Mouse (Mus musculus) limb, embryonic 10.5 days (tissue): ENCODE measurements around the gene Opn1sw. TPM values are rescaled to one million over a fixed set of nuclear protein-coding genes. Genes with fewer than 3 reads are reported as not detected.
"Not testable (repeated sequence)": the region's sequence is repeated elsewhere in the genome, so short reads cannot be mapped to it uniquely, and the experiment has no call there.

Source experiments
- DNase-seq: peaks from one replicate; pipeline ENCODE4 v3.0.0-alpha.2; 2017; ENCODE audit warnings: low spot score
- H3K27ac ChIP-seq: fragments of 300-500 bp; sonication (generic); 2 replicates; pipeline ENCODE4 v1.5.1; 2016; ENCODE audit warnings: mild to moderate bottlenecking
- H3K27me3 ChIP-seq: fragments of 300-500 bp; sonication (generic); 2 replicates; pipeline ENCODE4 v1.6.1; 2016; ENCODE audit warnings: low read depth, mild to moderate bottlenecking; ENCODE audit not compliant: poor library complexity, severe bottlenecking
- H3K36me3 ChIP-seq: fragments of 300-500 bp; sonication (generic); 2 replicates; pipeline ENCODE4 v1.6.1; 2016; ENCODE audit warnings: mild to moderate bottlenecking, moderate library complexity
- H3K4me1 ChIP-seq: fragments of 300-500 bp; sonication (generic); 2 replicates; pipeline ENCODE4 v1.6.1; 2016
- H3K4me3 ChIP-seq: fragments of 300-500 bp; sonication (generic); 2 replicates; pipeline ENCODE4 v1.5.1; 2016; ENCODE audit warnings: mild to moderate bottlenecking, moderate library complexity
- H3K9me3 ChIP-seq: fragments of 300-500 bp; sonication (generic); replicated peaks from 2 replicates; pipeline ENCODE4 v1.6.1; 2016; ENCODE audit warnings: mild to moderate bottlenecking
- WGBS: fragments of 180-500 bp; shearing (Covaris S2); methylation state at CpG from one replicate; pipeline ENCODE4 v1.1.7; 2016; 5-methylcytosine and 5-hydroxymethylcytosine counted together
- microRNA-seq: library from miRNA; unstranded; fragments of <30 nt; microRNA quantifications from one replicate; pipeline ENCODE4, GENCODE M21; 2017
- polyA plus RNA-seq: library from polyadenylated mRNA; unstranded; fragments of >200 nt; fragmentation: Nextera tagmentation; extraction: Ambion mirVana; gene quantifications from 2 replicates; pipeline ENCODE4 v1.2.1, GENCODE M21; 2016

The Opn1sw gene
- polyA plus RNA-seq, 1 experiment from 2014 or later, result 0.38 TPM

- Histone ChIP-seq H3K36me3 (peaks cover 16% of the 10 kb centered on the region), H3K4me1 (peaks cover 7% of the 10 kb centered on the region), H3K4me3 (no peak overlapping the region), H3K27ac (no peak overlapping the region), H3K27me3 (no peaks in the 10 kb centered on the region), H3K9me3 (no peaks in the 10 kb centered on the region)
- no peak for DNase-seq
- 75% methylated on average over 5 of the region's 5 CpGs for WGBS
Observed at GRCm38 (mm10) chr6:29352816-29353215, 35.5 kb downstream of the Opn1sw start.

- peaks cover 4% of the 10 kb centered on the region for H3K36me3 ChIP-seq
- no peak for DNase-seq
Observed at GRCm38 (mm10) chr6:29351613-29352012, 36.7 kb downstream of the Opn1sw start.

GRCm38 (mm10) chr6:29348371-29348724, 39.9 kb downstream of the Opn1sw start:
- Histone ChIP-seq H3K27ac (peak overlapping the region; percentile 89), H3K4me1 (peaks cover 13% of the 10 kb centered on the region), H3K36me3 (no peaks in the 10 kb centered on the region; the same call in 1 of the 2 replicates), H3K4me3 (peak overlapping the region; percentile 94), H3K9me3 (no peaks in the 10 kb centered on the region), H3K27me3 (no peaks in the 10 kb centered on the region)
- WGBS, result under 1% methylated on average over 15 of the region's 15 CpGs
- DNase-seq, result no peak

More at GRCm38 (mm10) chr6:29351613-29352012, 36.7 kb downstream of the Opn1sw start:
- H3K27ac ChIP-seq, result no peak overlapping the region
- H3K4me3 ChIP-seq, result no peak overlapping the region
- H3K27me3 ChIP-seq, result no peaks in the 10 kb centered on the region
- H3K9me3 ChIP-seq, result no peaks in the 10 kb centered on the region
- peaks cover 13% of the 10 kb centered on the region for H3K4me1 ChIP-seq

- H3K36me3 ChIP-seq, result no peaks in the 10 kb centered on the region; the same call in 1 of the 2 replicates
- DNase-seq, result peak; percentile 100
- WGBS, result under 1% methylated on average over 55 of the region's 55 CpGs
- H3K4me1 ChIP-seq, result peaks cover 13% of the 10 kb centered on the region
- no peaks in the 10 kb centered on the region for H3K9me3 ChIP-seq
- peak within 1 kb of the TSS; percentile 89 for H3K27ac ChIP-seq
- H3K4me3 ChIP-seq, result peak within 1 kb of the TSS; percentile 94
- H3K27me3 ChIP-seq, result no peaks in the 10 kb centered on the region
Observed at GRCm38 (mm10) chr6:29347665-29348370, 40.5 kb downstream of the Opn1sw start, which contains the start of gene Calu. Gene Calu (plus strand): TSS chr6:29348069.

GRCm38 (mm10) chr6:29347189-29347588, 41.1 kb downstream of the Opn1sw start:
- whole genome bisulfite sequencing, result 43% methylated on average over 7 of the region's 7 CpGs
- Histone ChIP-seq H3K4me1 (peaks cover 13% of the 10 kb centered on the region), H3K36me3 (no peaks in the 10 kb centered on the region; the same call in 1 of the 2 replicates), H3K27ac (peak overlapping the region; percentile 89), H3K9me3 (no peaks in the 10 kb centered on the region), H3K27me3 (no peaks in the 10 kb centered on the region), H3K4me3 (peak overlapping the region; percentile 94)
- no peak for DNase-seq

- not testable (repeated sequence) for H3K4me3 ChIP-seq
Observed at GRCm38 (mm10) chr6:29346512-29346911, 41.8 kb downstream of the Opn1sw start.

GRCm38 (mm10) chr6:29329514-29329913, 58.8 kb downstream of the Opn1sw start:
- no peaks in the 10 kb centered on the region for H3K4me1 ChIP-seq
- no peaks in the 10 kb centered on the region for H3K36me3 ChIP-seq
- no peak for DNase-seq
- H3K27ac ChIP-seq, result no peak overlapping the region
- no peak overlapping the region for H3K4me3 ChIP-seq
- no peaks in the 10 kb centered on the region for H3K27me3 ChIP-seq
- 76% methylated on average over 4 of the region's 4 CpGs for WGBS
- H3K9me3 ChIP-seq, result no peaks in the 10 kb centered on the region

More at GRCm38 (mm10) chr6:29346512-29346911, 41.8 kb downstream of the Opn1sw start:
- peaks cover 13% of the 10 kb centered on the region for H3K4me1 ChIP-seq
- not testable (repeated sequence) for H3K27ac ChIP-seq, H3K36me3 ChIP-seq, DNase-seq, H3K9me3 ChIP-seq, H3K27me3 ChIP-seq
- WGBS, result 88% methylated on average over 2 of the region's 2 CpGs

- WGBS, result 91% methylated on average over 9 of the region's 9 CpGs
- DNase-seq, result no peak
- Histone ChIP-seq H3K9me3 (no peaks in the 10 kb centered on the region), H3K4me3 (no peak overlapping the region), H3K27me3 (no peaks in the 10 kb centered on the region), H3K4me1 (no peaks in the 10 kb centered on the region), H3K36me3 (no peaks in the 10 kb centered on the region), H3K27ac (no peak overlapping the region)
Observed at GRCm38 (mm10) chr6:29326961-29327360, 61.3 kb downstream of the Opn1sw start.

Small RNAs within 50 kb of the gene (microRNA-seq; reads per million reads assigned to microRNA genes)
- gene Gm26220, result not detected
- gene Gm44354, result not detected

Other genes with a start within 250 kb of the Opn1sw start
- gene Rbm28, start 223.5 kb downstream of the Opn1sw start, polyA plus RNA-seq, result 51.1 and 52.9 TPM in 2 replicates
- gene Prrt4, start 208.9 kb downstream of the Opn1sw start, polyA plus RNA-seq, result 2.0 and 3.7 TPM in 2 replicates
- 56.7 and 66.9 TPM in 2 replicates for gene Impdh1, start 172.1 kb downstream of the Opn1sw start, polyA plus RNA-seq
- 42.7 and 45.2 TPM in 2 replicates for gene Hilpda, start 116.0 kb downstream of the Opn1sw start, polyA plus RNA-seq
- 0.40 and 0.55 TPM in 2 replicates for gene Fam71f2, start 108.9 kb downstream of the Opn1sw start, polyA plus RNA-seq
- gene Fam71f1, start 69.3 kb downstream of the Opn1sw start, polyA plus RNA-seq, result 0.09 TPM in 1 of 2 replicates, not detected in the other
- gene Calu, start 40.4 kb downstream of the Opn1sw start, polyA plus RNA-seq, result 220 and 268 TPM in 2 replicates
- gene Ccdc136, start 7.8 kb upstream of the Opn1sw start, polyA plus RNA-seq, result 19.4 and 29.8 TPM in 2 replicates
- gene Flnc, start 44.8 kb upstream of the Opn1sw start, polyA plus RNA-seq, result 3.7 and 5.6 TPM in 2 replicates
- 185 and 196 TPM in 2 replicates for gene Atp6v1f, start 79.2 kb upstream of the Opn1sw start, polyA plus RNA-seq
- 0.34 TPM in 1 of 2 replicates, not detected in the other for gene Atp6v1fnb, start 83.0 kb upstream of the Opn1sw start, polyA plus RNA-seq
- 37.2 and 43.9 TPM in 2 replicates for gene Kcp, start 119.5 kb upstream of the Opn1sw start, polyA plus RNA-seq
- gene Irf5, start 138.2 kb upstream of the Opn1sw start, polyA plus RNA-seq, result 3.2 and 4.2 TPM in 2 replicates
- gene Tnpo3, start 221.4 kb upstream of the Opn1sw start, polyA plus RNA-seq, result 115 and 128 TPM in 2 replicates